Mouse (Mus musculus): ENCODE results near the gene Zfp867. TPM values are rescaled to one million over a fixed set of nuclear protein-coding genes. Genes with fewer than 3 reads are reported as not detected.
A peak's percentile ranks its signal among the peaks of the same experiment; 100 is the strongest.

Gene Zfp867
- polyA plus RNA-seq, 1 experiment, result 0.46 TPM

DNA sequence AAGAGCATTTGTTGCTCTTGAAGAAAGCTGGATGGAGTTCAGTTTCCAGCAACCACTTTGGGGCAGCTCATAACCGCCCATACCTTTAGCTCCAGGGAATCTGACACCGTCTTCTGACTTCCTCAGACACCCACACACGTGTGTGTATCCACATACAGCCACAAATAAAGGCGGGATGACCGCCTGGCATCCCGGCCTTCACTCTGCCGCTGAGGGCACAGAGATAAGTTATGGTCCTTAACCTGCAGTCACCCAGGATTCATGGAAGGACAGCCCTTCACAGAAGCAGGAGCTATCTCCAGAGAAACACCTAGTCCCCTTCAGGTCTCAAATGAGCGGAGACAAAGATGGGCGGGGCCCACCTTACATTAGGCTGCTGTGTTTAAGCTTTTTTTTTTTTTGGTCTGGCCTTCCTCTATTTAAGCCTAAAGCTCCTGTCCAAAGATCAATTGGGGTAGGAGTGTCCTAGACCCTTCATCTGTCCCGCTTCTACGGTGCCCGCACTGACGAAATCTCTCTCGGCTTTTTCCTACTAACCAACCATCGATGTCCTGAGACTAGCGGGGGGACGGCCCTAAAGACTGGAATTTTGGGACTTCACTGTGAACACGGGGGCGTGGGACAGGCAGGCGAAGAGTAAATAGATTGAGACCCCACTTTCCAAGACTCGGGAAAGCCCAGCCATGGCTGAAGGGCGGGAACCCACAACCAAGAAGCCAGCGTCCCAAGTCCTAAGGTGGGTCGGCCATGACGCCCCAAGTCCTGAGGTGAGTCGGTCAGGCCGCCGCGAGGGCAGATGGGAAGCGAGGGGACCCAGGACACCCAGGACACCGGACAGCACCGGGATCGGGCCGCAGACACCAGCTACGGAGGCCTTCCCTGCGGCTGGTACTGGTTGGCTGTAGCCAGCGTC lies 605 bp downstream of the Zfp867 start:
- 3% methylated on average over 37 of the region's 37 CpGs for WGBS
- no peak for DNase-seq (ENCODE audit: low read depth, low spot score)

- no peak for DNase-seq (ENCODE audit: low read depth, low spot score)
- WGBS, result 97% methylated on average over 2 of the region's 2 CpGs
These were observed 11.8 kb downstream of the Zfp867 start for GRCm38 (mm10) chr11:59460459-59460858.

DNA sequence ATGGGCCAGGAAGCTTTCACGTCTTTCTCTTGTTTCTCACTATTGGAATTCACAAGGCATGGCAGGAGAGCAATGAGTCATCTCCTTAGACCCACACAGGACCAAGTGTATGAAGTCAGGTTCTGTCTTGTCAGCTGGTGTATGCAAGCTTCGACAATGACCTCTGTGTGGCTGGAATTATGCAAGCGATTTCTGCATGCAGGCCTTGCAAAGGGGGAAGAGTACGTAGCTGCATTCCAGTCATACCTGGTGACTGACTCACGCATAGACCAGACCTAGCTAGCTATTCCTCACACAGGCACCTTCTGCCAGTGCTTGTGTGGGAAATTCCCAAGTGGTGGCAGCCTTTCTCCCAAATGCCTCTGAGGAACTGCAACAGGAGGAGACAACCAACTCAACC lies 13.3 kb downstream of the Zfp867 start:
- 40% methylated on average over 5 of the region's 5 CpGs for WGBS
- DNase-seq (ENCODE audit: low read depth, low spot score), result no peak

DNA sequence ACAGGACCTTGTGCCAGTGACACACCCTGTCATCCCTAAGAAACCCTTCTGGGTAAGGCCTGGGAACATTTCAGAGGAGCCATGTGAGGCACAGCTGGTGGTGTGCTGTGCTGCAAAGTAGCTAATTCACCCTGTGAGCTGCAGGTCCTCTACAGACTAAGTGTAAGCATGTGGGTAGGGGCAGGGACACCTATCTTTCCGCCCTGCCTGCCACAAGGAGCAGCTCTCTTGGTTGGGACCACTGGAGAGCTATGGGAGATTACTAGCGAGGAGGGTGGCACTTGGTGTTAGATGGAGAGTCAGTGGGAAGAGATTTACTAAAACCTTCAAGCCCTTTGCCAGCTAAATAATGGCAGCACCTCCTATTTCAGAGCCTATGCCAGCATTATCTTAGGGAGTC lies 15.4 kb downstream of the Zfp867 start:
- WGBS, result 96% methylated on average over 2 of the region's 2 CpGs
- DNase-seq (ENCODE audit: low read depth, low spot score), result no peak

DNA sequence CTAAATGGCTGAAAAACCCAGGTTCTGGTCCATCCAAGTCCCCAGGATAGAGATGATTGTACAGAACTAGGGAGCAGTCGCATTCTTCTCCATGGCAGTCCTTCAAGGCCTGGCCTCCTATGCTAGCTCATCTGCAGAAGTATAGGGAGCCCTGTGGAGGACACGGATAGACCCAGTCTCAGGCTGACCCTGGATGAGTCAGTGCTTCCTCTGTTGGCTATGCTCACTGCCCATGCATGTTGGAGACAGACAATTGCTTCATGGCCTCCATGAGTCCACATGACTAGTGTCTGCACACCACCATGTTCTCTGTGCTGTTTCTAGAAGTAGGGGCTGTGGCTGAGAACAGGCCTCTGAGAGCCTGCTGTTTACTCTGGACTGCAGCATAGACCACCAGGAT lies 15.9 kb downstream of the Zfp867 start:
- no peak for DNase-seq (ENCODE audit: low read depth, low spot score)
- WGBS, result 93% methylated on average over 2 of the region's 2 CpGs

DNA sequence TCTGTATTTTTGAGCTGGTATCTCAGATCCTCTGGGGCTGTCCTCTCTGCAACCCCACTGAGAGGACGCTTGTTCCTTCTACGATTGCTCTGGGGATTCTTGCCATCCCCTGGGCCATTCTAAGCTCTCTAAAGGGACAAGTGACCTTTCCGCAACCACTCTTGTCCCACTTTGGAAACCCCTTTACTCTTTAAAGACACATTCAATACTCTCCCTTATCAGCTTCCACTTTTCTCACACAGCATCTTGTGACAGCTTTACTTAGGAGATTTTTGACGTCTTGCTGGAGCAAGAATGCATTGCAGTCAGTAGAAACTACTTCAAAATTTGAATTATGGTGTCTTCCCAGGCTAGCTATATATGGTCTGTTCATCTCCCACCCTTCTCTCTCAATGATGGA lies 21.2 kb downstream of the Zfp867 start, which contains the start of gene Snap47:
Gene Snap47, minus strand, starts transcription at position 101 of the 400 bp plus-strand sequence.
- DNase-seq (ENCODE audit: low read depth, low spot score), result no peak
- 76% methylated on average over 4 of the region's 4 CpGs for WGBS

GRCm38 (mm10) chr11:59450230-59450771 lies 22.0 kb downstream of the Zfp867 start:
- 1% methylated on average over 38 of the region's 38 CpGs for WGBS
- DNase-seq (ENCODE audit: low read depth, low spot score), result no peak

- under 1% methylated on average over 37 of the region's 40 CpGs for WGBS
- peak; percentile 64 for DNase-seq (ENCODE audit: low read depth, low spot score)
These were observed 22.5 kb downstream of the Zfp867 start, which contains the start of gene Jmjd4 for GRCm38 (mm10) chr11:59449741-59450229. Gene Jmjd4 (plus strand): TSS chr11:59450045.

DNA sequence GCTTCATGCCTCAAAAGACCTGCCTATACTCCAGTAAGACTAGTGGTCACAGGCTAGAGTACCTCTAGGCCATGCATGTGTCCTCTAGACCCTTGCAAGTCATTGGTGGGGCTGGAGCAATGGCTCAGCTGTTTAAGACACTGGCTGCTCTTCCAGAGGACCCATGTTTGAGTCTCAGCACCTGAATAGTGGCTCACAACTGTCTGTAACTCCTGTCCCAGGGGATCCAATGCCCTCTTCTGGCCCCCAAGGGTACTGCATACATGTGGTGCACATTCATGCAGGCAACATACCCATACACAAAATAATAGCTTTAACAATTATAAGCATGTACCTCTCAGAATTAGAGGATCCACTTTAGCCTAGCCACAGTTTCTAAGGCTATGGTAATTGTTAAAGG lies 29.2 kb downstream of the Zfp867 start:
- DNase-seq (ENCODE audit: low read depth, low spot score), result no peak

DNA sequence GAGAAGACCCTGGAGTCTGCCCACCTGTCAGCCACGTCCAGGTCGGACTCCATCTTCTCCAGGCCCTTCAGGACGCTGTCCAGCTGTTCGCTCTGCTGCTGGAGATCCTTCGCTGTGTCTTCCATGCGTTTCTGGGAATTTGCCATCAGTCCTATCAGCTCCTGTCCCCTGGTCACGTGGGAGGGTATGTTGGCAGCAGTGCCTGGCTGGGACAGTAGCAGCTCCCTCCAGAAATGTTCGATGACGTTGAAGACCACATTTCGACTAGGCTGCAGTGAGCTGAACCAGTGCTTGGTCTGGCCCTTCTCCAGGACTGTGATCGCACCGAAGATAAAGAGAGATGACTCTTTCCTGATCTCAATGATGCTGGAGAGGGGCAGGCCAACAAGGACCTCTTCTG lies 34.3 kb downstream of the Zfp867 start:
- 91% methylated on average over 12 of the region's 12 CpGs for WGBS
- DNase-seq (ENCODE audit: low read depth, low spot score), result no peak

- no peak for DNase-seq (ENCODE audit: low read depth, low spot score)
- 20% methylated on average over 3 of the region's 3 CpGs for WGBS
These were observed 40.0 kb downstream of the Zfp867 start for GRCm38 (mm10) chr11:59432261-59432660.

DNA sequence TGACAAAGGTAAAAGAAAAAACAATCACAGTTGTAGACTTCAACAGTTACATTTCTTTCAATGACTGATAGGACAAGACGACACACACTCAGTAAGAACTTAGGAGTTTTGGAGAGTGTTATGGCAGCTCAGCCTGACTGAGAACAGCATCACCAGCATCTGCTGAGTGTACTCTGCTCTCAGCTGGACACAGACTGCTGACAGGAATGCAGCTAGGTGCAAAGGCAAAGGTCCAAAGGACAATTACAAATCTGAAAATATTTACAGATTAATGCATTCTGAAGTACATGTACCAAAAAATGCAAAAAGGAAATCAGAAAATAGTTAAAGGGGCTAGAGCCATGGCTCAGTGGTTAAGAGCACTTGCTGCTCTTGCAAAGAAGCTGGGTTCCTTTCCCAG lies 42.3 kb downstream of the Zfp867 start:
- WGBS, result 85% methylated on average over 1 of the region's 1 CpGs
- DNase-seq (ENCODE audit: low read depth, low spot score), result no peak

- no peak for DNase-seq (ENCODE audit: low read depth, low spot score)
- 89% methylated on average over 9 of the region's 9 CpGs for WGBS
These were observed 44.1 kb downstream of the Zfp867 start for GRCm38 (mm10) chr11:59428057-59428660.

DNA sequence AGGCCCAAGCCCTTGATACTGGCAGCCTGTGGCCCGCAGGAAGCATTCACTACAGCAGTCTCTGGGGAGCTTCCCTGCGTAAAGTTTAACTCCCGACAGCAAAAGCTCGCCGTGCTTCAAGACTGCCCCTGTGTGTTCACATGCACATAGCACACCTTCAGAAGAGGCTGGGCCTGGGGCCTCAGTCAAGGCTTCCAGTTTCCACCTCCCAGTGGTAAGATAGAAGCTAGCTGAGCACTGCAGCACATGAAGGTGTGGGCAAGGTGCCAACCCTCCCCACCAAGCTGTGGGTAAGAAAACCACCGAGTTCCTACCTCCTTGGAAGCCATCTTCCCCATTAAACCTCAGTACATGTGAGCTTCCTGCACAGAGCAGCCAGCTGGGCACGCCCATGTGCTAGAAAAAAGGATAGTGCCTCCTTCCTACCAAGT lies 46.6 kb downstream of the Zfp867 start:
- no peak for DNase-seq (ENCODE audit: low read depth, low spot score)
- WGBS, result 47% methylated on average over 7 of the region's 7 CpGs

DNA sequence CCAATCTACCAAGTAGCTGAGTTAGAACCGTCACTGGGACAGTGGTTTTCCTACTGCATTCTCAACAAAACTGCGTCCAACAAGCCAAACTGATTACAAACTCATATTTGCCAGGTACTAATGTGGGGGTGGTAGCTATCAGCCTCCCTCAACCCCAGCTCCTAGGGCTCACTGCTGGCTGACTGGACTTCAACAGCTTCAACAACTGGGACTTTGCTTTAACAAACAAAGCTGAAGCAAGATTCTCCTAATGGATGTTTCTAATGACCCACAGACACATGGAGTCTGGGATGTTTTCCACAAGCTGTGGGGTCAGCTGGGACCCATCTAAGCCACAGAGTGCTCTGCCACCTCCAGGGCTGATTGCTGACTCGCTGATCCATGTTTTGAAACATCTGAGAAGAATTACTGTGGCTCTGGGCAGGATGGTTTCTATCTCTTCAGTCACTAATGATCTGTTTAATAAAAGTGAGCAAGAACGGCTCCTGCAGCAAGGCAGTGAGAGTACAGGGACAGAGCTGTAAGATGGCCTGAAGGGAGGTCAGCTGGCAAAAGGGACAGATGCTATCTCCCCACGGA lies 49.2 kb downstream of the Zfp867 start:
- 87% methylated on average over 5 of the region's 5 CpGs for WGBS
- DNase-seq (ENCODE audit: low read depth, low spot score), result no peak

GRCm38 (mm10) chr11:59421967-59422366 lies 50.3 kb downstream of the Zfp867 start:
- 89% methylated on average over 2 of the region's 2 CpGs for WGBS
- DNase-seq (ENCODE audit: low read depth, low spot score), result no peak

- 81% methylated on average over 8 of the region's 8 CpGs for WGBS
- no peak for DNase-seq (ENCODE audit: low read depth, low spot score)
These were observed 50.8 kb downstream of the Zfp867 start for GRCm38 (mm10) chr11:59421436-59421835.

DNA sequence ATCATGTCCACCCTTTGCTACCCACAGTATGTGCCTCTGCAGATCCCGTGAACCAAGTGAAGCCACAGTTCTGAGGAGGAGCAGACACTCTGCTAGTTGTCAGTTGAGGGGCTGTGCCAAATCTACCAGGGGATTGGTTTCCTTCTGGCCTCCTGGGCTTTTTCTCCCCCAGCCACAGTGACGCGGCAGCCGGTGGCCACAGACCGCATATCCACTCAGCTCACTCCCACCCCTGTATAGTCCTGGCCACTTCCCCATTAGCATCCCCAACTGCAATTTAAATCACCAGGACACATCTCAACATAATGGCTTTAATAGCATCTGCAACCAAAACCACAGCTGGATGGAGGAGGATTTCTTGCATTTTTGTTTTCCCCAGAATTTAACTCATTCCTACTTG lies 53.6 kb downstream of the Zfp867 start:
- no peak for DNase-seq (ENCODE audit: low read depth, low spot score)
- WGBS, result 80% methylated on average over 5 of the region's 5 CpGs

GRCm38 (mm10) chr11:59412999-59413863 lies 59.0 kb downstream of the Zfp867 start:
- 89% methylated on average over 13 of the region's 13 CpGs for WGBS
- DNase-seq (ENCODE audit: low read depth, low spot score), result no peak

Data from large intestine, adult 2 months (tissue).